Mouse (Mus musculus) myocyte (in vitro differentiated cells): Measurements from ENCODE around the gene Olfr270. TPM values are rescaled to one million over a fixed set of nuclear protein-coding genes. Genes with fewer than 3 reads are reported as not detected.

ENCODE experiments used
- H3K27me3 ChIP-seq: one replicate; pipeline ENCODE4 v1.6.1; 2011; ENCODE audit not compliant: control insufficient read depth, insufficient read depth, insufficient read length
- H3K36me3 ChIP-seq: one replicate; pipeline ENCODE4 v1.6.1; 2011; ENCODE audit not compliant: control insufficient read depth, insufficient read depth
- H3K4me2 ChIP-seq: one replicate; pipeline ENCODE4 v1.6.1; 2011; ENCODE audit warnings: low read depth, control low read depth
- H3K4me3 ChIP-seq: one replicate; pipeline ENCODE4 v1.5.1; 2011; ENCODE audit warnings: mild to moderate bottlenecking, control low read depth, moderate library complexity
- H3K79me2 ChIP-seq: one replicate; pipeline ENCODE4 v1.6.1; 2011; ENCODE audit not compliant: control insufficient read depth, insufficient read depth
- H3ac ChIP-seq: one replicate; pipeline ENCODE4 v1.6.1; 2011; ENCODE audit not compliant: control insufficient read depth, insufficient read length
- CEBPB ChIP-seq: IDR thresholded peaks from 2 replicates; pipeline ENCODE4 v1.6.1; 2011; ENCODE audit warnings: mild to moderate bottlenecking, moderate library complexity; ENCODE audit not compliant: poor library complexity, insufficient read depth, severe bottlenecking
- E2F4 ChIP-seq: IDR thresholded peaks from one replicate; pipeline ENCODE4 v1.6.1; 2011; ENCODE audit warnings: mild to moderate bottlenecking, control low read depth, moderate library complexity; ENCODE audit not compliant: insufficient read depth
- MAX ChIP-seq: IDR thresholded peaks from one replicate; pipeline ENCODE4 v1.6.1; 2011; ENCODE audit warnings: low read depth, mild to moderate bottlenecking, control low read depth
- MYOD1 ChIP-seq, 3 experiments: IDR thresholded peaks; one replicate each; pipeline ENCODE4 v1.6.1; 2011; ENCODE audit warnings: control low read depth in 2 of 3, low read depth in 2 of 3, mild to moderate bottlenecking in 2 of 3, moderate library complexity in 1 of 3; ENCODE audit not compliant: insufficient read length in 2 of 3, control insufficient read depth in 1 of 3
- MYOG ChIP-seq, 3 experiments: IDR thresholded peaks; one replicate each; pipeline ENCODE4 v1.6.1; 2011; ENCODE audit warnings: control low read depth in 2 of 3, low read depth in 2 of 3, mild to moderate bottlenecking in 2 of 3; ENCODE audit not compliant: insufficient read length in 2 of 3, control insufficient read depth in 1 of 3, insufficient read depth in 1 of 3
- POLR2A ChIP-seq: IDR thresholded peaks from one replicate; pipeline ENCODE4 v1.6.1; 2011; ENCODE audit warnings: low read depth, mild to moderate bottlenecking, control low read depth, moderate library complexity; ENCODE audit not compliant: insufficient read length
- POLR2AphosphoS2 ChIP-seq: IDR thresholded peaks from one replicate; pipeline ENCODE4 v1.6.1; 2011; ENCODE audit warnings: low read depth, control low read depth; ENCODE audit not compliant: insufficient read length
- REST ChIP-seq: IDR thresholded peaks from one replicate; pipeline ENCODE4 v1.6.1; 2011; ENCODE audit warnings: mild to moderate bottlenecking, control low read depth, moderate library complexity; ENCODE audit not compliant: insufficient read depth, insufficient read length
- SRF ChIP-seq: IDR thresholded peaks from one replicate; pipeline ENCODE4 v1.6.1; 2011; ENCODE audit warnings: low read depth; ENCODE audit not compliant: control insufficient read depth, insufficient read length
- TCF12 ChIP-seq: IDR thresholded peaks from one replicate; pipeline ENCODE4 v1.6.1; 2011; ENCODE audit warnings: mild to moderate bottlenecking, control low read depth; ENCODE audit not compliant: poor library complexity, insufficient read depth, severe bottlenecking
- TCF3 ChIP-seq: IDR thresholded peaks from one replicate; pipeline ENCODE4 v1.6.1; 2011; ENCODE audit warnings: low read depth, control low read depth; ENCODE audit not compliant: insufficient read length
- USF1 ChIP-seq: IDR thresholded peaks from one replicate; pipeline ENCODE4 v1.6.1; 2011; ENCODE audit warnings: low read depth, mild to moderate bottlenecking, control low read depth, moderate library complexity
- polyA plus RNA-seq: library from polyadenylated mRNA; unstranded; fragments of >200 nt; fragmentation: generic; extraction: Trizol; gene quantifications from one replicate; pipeline ENCODE4 v1.2.1, GENCODE M21; 2012; ENCODE audit warnings: missing spikeins

Gene Olfr270
- polyA plus RNA-seq, 1 experiment = not detected

DNA sequence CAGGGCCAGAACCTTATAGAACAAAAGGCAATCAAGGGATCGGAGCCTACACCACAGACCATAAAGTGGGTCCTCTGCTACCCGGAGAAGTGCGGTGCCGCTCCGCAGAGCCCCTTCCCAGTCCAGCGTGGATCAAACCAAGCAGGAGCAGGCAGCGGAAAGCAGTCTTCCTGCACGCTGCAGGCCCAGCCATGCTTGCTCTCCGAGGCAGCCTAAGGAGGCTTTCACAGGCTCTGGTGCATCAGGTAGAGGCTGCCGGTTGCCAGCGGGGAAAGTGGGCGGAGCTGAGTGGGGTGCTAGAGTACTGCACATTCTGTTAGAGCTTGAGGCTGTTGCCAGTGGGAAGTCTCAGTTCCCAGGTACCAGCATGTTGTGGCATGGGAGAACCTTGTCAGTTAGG lies 24.9 kb downstream of the Olfr270 start, which contains the start of gene Nipsnap3a:
Gene Nipsnap3a, plus strand, starts transcription at position 25 of the 400 bp plus-strand sequence.
- no peaks in the 10 kb centered on the region for H3K27me3 ChIP-seq
- H3K4me2 ChIP-seq = no peak within 1 kb of the TSS
- no peaks in the 10 kb centered on the region for H3K36me3 ChIP-seq
- TF ChIP-seq TCF12 (no peak), MYOG (IDR thresholded peaks at IDR 0.05; ENCODE audit: control insufficient read depth in 1 of 3, insufficient read depth in 1 of 3, insufficient read length in 2 of 3, low read depth in 2 of 3) (no peak), TCF3 (no peak), POLR2A (no peak), MAX (no peak), USF1 (no peak), CEBPB (no peak), SRF (no peak), MYOD1 (IDR thresholded peaks at IDR 0.05; ENCODE audit: control insufficient read depth in 1 of 3, insufficient read length in 2 of 3, low read depth in 2 of 3) (no peak), POLR2AphosphoS2 (no peak), E2F4 (no peak), REST (no peak)
- H3ac ChIP-seq = no peak within 1 kb of the TSS
- no peak within 1 kb of the TSS for H3K4me3 ChIP-seq
- H3K79me2 ChIP-seq = no peaks in the 10 kb centered on the region

- Histone ChIP-seq H3K27me3 (no peaks in the 10 kb centered on the region), H3K79me2 (no peaks in the 10 kb centered on the region), H3K36me3 (no peaks in the 10 kb centered on the region), H3K4me2 (no peak overlapping the region), H3K4me3 (no peak overlapping the region), H3ac (no peak overlapping the region)
- TF ChIP-seq CEBPB (no peak), MYOD1 (IDR thresholded peaks at IDR 0.05; ENCODE audit: control insufficient read depth in 1 of 3, insufficient read length in 2 of 3, low read depth in 2 of 3) (peak in 2 of 3 experiments; percentile 66 to 69), MYOG (IDR thresholded peaks at IDR 0.05; ENCODE audit: control insufficient read depth in 1 of 3, insufficient read depth in 1 of 3, insufficient read length in 2 of 3, low read depth in 2 of 3) (peak in 2 of 3 experiments; percentile 31 to 50)
Measured at GRCm38 (mm10) chr4:52999449-52999848, 35.1 kb downstream of the Olfr270 start.

DNA sequence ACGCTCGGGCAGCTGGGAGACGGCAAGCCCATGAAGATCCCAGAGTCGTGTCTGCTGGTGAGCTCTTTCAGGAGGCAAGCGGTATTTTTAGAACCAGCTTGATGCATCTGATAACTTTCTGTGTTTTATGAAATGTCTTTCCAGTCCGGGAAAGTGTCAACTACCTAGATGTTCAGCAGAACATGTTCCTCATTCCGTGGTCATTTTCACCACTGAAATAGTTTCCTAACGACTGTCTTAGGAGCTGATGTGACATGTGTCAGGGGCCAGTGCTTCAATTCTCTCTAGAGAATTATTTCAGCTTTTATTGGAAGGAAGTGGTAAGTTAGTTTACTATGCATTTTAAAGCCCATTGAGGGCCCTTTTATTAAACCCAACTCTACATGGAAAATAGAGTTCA lies 35.8 kb downstream of the Olfr270 start:
- H3ac ChIP-seq = no peak overlapping the region
- H3K4me3 ChIP-seq = no peak overlapping the region
- H3K4me2 ChIP-seq = no peak overlapping the region
- H3K79me2 ChIP-seq = no peaks in the 10 kb centered on the region
- TF ChIP-seq USF1 (no peak), POLR2A (no peak), E2F4 (no peak), TCF12 (no peak), POLR2AphosphoS2 (no peak), MYOG (IDR thresholded peaks at IDR 0.05; ENCODE audit: control insufficient read depth in 1 of 3, insufficient read depth in 1 of 3, insufficient read length in 2 of 3, low read depth in 2 of 3) (no peak), REST (no peak), MYOD1 (IDR thresholded peaks at IDR 0.05; ENCODE audit: control insufficient read depth in 1 of 3, insufficient read length in 2 of 3, low read depth in 2 of 3) (no peak), TCF3 (no peak), CEBPB (no peak), SRF (no peak), MAX (no peak)
- no peaks in the 10 kb centered on the region for H3K27me3 ChIP-seq
- H3K36me3 ChIP-seq = no peaks in the 10 kb centered on the region

DNA sequence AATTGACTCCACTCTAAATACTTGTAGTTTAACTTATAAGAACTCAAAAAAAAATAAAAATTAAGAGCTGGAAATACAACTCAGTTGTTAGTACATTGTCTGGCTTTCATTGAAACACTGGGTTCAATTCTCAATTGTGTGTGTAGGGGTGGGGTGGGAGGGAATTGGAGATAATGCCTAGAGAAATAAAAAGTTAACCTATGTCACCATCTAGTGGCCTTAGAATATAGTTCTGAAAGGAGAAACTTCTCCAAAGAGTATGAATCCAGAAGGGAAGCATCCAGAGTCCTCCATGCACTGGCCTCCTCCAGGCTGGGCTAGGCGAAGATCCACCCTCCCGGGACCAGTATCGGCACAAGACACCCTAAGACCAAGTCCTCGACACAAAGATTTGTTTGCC lies 44.8 kb downstream of the Olfr270 start:
- Histone ChIP-seq H3K27me3 (no peaks in the 10 kb centered on the region), H3K4me2 (no peak overlapping the region), H3K79me2 (no peaks in the 10 kb centered on the region), H3K36me3 (no peaks in the 10 kb centered on the region), H3ac (no peak overlapping the region), H3K4me3 (no peak overlapping the region)
- TF ChIP-seq MYOG (IDR thresholded peaks at IDR 0.05; ENCODE audit: control insufficient read depth in 1 of 3, insufficient read depth in 1 of 3, insufficient read length in 2 of 3, low read depth in 2 of 3) (no peak), POLR2A (no peak), CEBPB (no peak), SRF (no peak), E2F4 (no peak), MYOD1 (IDR thresholded peaks at IDR 0.05; ENCODE audit: control insufficient read depth in 1 of 3, insufficient read length in 2 of 3, low read depth in 2 of 3) (no peak), TCF12 (no peak), REST (no peak), USF1 (no peak), TCF3 (no peak), POLR2AphosphoS2 (no peak), MAX (no peak)

DNA sequence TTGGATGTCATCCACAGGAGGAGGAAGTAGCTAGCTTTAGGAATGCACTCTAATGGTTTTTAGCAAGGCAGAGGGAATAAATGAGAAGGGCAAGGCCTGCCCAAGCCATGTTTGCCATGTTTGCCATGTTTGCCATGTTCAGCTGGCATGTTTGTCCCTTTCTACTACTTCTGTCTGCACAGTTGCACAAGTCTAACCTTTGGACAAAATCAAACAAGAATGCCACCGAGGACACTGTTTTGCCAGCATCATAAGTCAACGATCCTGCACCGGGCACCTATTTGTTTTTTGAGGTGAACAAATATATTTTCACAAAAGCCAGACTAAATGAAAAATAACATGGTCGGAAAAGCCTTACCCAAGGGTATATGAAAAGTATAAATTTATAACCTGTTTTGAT lies 45.5 kb downstream of the Olfr270 start:
- Histone ChIP-seq H3K79me2 (no peaks in the 10 kb centered on the region), H3K27me3 (no peaks in the 10 kb centered on the region), H3ac (no peak overlapping the region), H3K36me3 (no peaks in the 10 kb centered on the region), H3K4me3 (no peak overlapping the region), H3K4me2 (no peak overlapping the region)
- TF ChIP-seq TCF3 (no peak), TCF12 (no peak), REST (no peak)
